12 mouse cellular contexts compared by ENCODE assay signal in the genomic region with DNA sequence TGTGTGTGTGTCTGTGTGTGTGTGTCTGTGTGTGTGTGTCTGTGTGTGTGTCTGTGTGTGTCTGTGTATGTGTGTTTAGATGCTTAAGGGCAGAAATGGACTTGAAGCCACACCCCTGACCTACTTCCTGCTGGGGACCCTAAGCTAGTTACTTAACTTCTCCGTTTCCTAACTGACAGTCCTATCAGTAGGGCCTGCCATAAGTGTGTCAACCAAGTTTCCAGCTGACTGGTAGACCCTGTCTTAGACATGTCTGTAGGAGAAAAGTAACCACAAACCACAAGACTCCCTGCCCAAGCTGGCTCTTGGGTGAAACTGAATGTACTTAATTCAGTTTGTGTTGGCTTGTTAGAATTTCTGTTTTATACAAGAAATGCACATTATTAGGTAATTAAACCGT. TPM values are rescaled to one million over a fixed set of nuclear protein-coding genes. Genes with fewer than 3 reads are reported as not detected.
A peak's percentile ranks its signal among the peaks of the same experiment; 100 is the strongest.
DNase-seq lines count a peak whose midpoint lies in the region; ATAC-seq and TF ChIP-seq lines count a peak whose summit lies in the region.
"Had no signal": no experiment of that assay in that cellular context is flagged by ENCODE, and none has a peak within 500 bp of the region (broad histone marks: within the 10 kb centered on the region; RNA-seq: fewer than 3 reads in every experiment).

No protein-coding gene starts in this region.

- no peak overlapping the region for H3K4me2 ChIP-seq in lung, postnatal 0 days (replicated peaks; ENCODE audit: low read depth, low read length)
- H3K4me2 ChIP-seq in liver, embryonic 15.5 days: no peak overlapping the region
- H3K4me2 ChIP-seq in hindbrain, embryonic 13.5 days: no peak overlapping the region
- H3K4me2 ChIP-seq: heart, embryonic 15.5 days; limb, embryonic 12.5 days; midbrain, embryonic 11.5 days had no signal

- CTCF ChIA-PET in Patski (lab: Charles Lee): no interaction called here

- H3K9ac ChIP-seq in lung, postnatal 0 days (replicated peaks; ENCODE audit: low read depth): no peak overlapping the region
- H3K9ac ChIP-seq in liver, embryonic 15.5 days: no peak overlapping the region
- no peak overlapping the region for H3K9ac ChIP-seq in hindbrain, embryonic 13.5 days
- H3K9ac ChIP-seq: heart, embryonic 15.5 days; limb, embryonic 12.5 days had no signal

- H3K36me3 ChIP-seq in lung, postnatal 0 days (ENCODE audit: insufficient read depth, low read length): no peaks in the 10 kb centered on the region
- H3K36me3 ChIP-seq in liver, embryonic 15.5 days (replicated peaks): no peaks in the 10 kb centered on the region
- no peaks in the 10 kb centered on the region for H3K36me3 ChIP-seq in hindbrain, embryonic 13.5 days
- H3K36me3 ChIP-seq: heart, embryonic 15.5 days; limb, embryonic 12.5 days had no signal

- no peaks in the 10 kb centered on the region for H3K4me1 ChIP-seq in lung, postnatal 0 days (ENCODE audit: insufficient read depth, low read depth, low read length)
- peaks cover 31% of the 10 kb centered on the region for H3K4me1 ChIP-seq in liver, embryonic 15.5 days (replicated peaks)
- H3K4me1 ChIP-seq in hindbrain, embryonic 13.5 days (replicated peaks): peaks cover 6% of the 10 kb centered on the region; the same call in 1 of the 2 replicates

- DNase-seq in lung, postnatal 0 days (ENCODE audit: low spot score): peak; percentile 25
- no peak for DNase-seq in lung, postnatal 10 days
- no peak for DNase-seq in Patski (ENCODE audit: low read depth, low spot score)
- DNase-seq in thymus, postnatal 10 days (ENCODE audit: low spot score in 2 of 2): peak; percentile 61 to 70
- no peak for DNase-seq in embryo, embryonic 9.5 days (ENCODE audit: extremely low spot score)
- no peak for DNase-seq in cerebellum, adult 11-12 months
- DNase-seq: cerebellum, adult 18-20 months had no signal

- TF ChIP-seq CTCF in lung, postnatal 0 days (IDR thresholded peaks at IDR 0.05): no peak
- no peak for TF ChIP-seq CTCF in Patski (IDR thresholded peaks at IDR 0.05)

- ATAC-seq in lung, postnatal 0 days: no peak
- peak; percentile 48 for ATAC-seq in Patski
- ATAC-seq in liver, embryonic 15.5 days (ENCODE audit: insufficient read depth): peak; percentile 55
- ATAC-seq in hindbrain, embryonic 13.5 days (ENCODE audit: low FRiP score): no peak

- in situ Hi-C loops in Patski (cut with MboI; ENCODE audit: low pct_unique_long_range_greater_than_20kb): no loop called here

- H3K27ac ChIP-seq in lung, postnatal 0 days (ENCODE audit: low read length): no peak overlapping the region
- H3K27ac ChIP-seq in liver, embryonic 15.5 days (replicated peaks): no peak overlapping the region
- H3K27ac ChIP-seq in hindbrain, embryonic 13.5 days: no peak overlapping the region
- H3K27ac ChIP-seq: heart, embryonic 15.5 days; limb, embryonic 12.5 days had no signal

- H3K9me3 ChIP-seq in lung, postnatal 0 days (ENCODE audit: low read length): no peaks in the 10 kb centered on the region
- H3K9me3 ChIP-seq in liver, embryonic 15.5 days (replicated peaks): no peaks in the 10 kb centered on the region
- no peaks in the 10 kb centered on the region for H3K9me3 ChIP-seq in hindbrain, embryonic 13.5 days
- H3K9me3 ChIP-seq: heart, embryonic 15.5 days; limb, embryonic 12.5 days had no signal

- no peaks in the 10 kb centered on the region for H3K27me3 ChIP-seq in lung, postnatal 0 days (replicated peaks; ENCODE audit: insufficient read depth, low read length)
- H3K27me3 ChIP-seq in Patski: peaks cover 11% of the 10 kb centered on the region
- no peaks in the 10 kb centered on the region for H3K27me3 ChIP-seq in liver, embryonic 15.5 days
- no peaks in the 10 kb centered on the region for H3K27me3 ChIP-seq in hindbrain, embryonic 13.5 days
- H3K27me3 ChIP-seq: heart, embryonic 15.5 days; limb, embryonic 12.5 days had no signal

- POLR2A ChIA-PET in Patski (lab: Charles Lee): no interaction called here

- no peak overlapping the region for H3K4me3 ChIP-seq in lung, postnatal 0 days (ENCODE audit: low read depth, low read length)
- no peak overlapping the region for H3K4me3 ChIP-seq in liver, embryonic 15.5 days (replicated peaks)
- no peak overlapping the region for H3K4me3 ChIP-seq in hindbrain, embryonic 13.5 days
- H3K4me3 ChIP-seq: heart, embryonic 15.5 days; limb, embryonic 12.5 days had no signal

- WGBS in lung, postnatal 0 days: 50% methylated on average over 2 of the region's 2 CpGs
- 16% methylated on average over 2 of the region's 2 CpGs for WGBS in liver, embryonic 15.5 days (ENCODE audit: insufficient replicate concordance)
- 75% methylated on average over 2 of the region's 2 CpGs for WGBS in hindbrain, embryonic 13.5 days

- TF ChIP-seq EP300 in lung, postnatal 0 days (IDR thresholded peaks at IDR 0.05): no peak

RNA-seq across cellular contexts. Expression of a gene that starts 1.1 kb away (rescaled TPM):
- polyA plus RNA-seq in lung, postnatal 0 days (2015; fragmentation: Nextera tagmentation; extraction: Ambion mirVana): 0.20 and 0.56 TPM in 2 replicates
- polyA plus RNA-seq in Patski (2021): not detected
- polyA plus RNA-seq in liver, embryonic 15.5 days (2015; fragmentation: Nextera tagmentation; extraction: Ambion mirVana): 2.1 and 2.3 TPM in 2 replicates
- 4.4 and 4.8 TPM in 2 replicates for polyA plus RNA-seq in hindbrain, embryonic 13.5 days (2015; fragmentation: Nextera tagmentation; extraction: Ambion mirVana)
- polyA plus RNA-seq: limb, embryonic 12.5 days had no signal

RNA-seq across cellular contexts. Expression of a gene that starts 25.7 kb away (rescaled TPM):
- polyA plus RNA-seq in lung, postnatal 0 days (2015; fragmentation: Nextera tagmentation; extraction: Ambion mirVana): not detected in 2 replicates
- polyA plus RNA-seq in Patski (2021): not detected
- 0.02 TPM in 1 of 2 replicates, not detected in the other for polyA plus RNA-seq in liver, embryonic 15.5 days (2015; fragmentation: Nextera tagmentation; extraction: Ambion mirVana)
- 8.3 and 9.8 TPM in 2 replicates for polyA plus RNA-seq in hindbrain, embryonic 13.5 days (2015; fragmentation: Nextera tagmentation; extraction: Ambion mirVana)
- polyA plus RNA-seq: heart, embryonic 15.5 days; limb, embryonic 12.5 days had no signal

Comparison
In these comparisons a context has a peak if more than half of its experiments do, and no peak if none do; other contexts are left out.
1. DNase-seq: peak in lung, postnatal 0 days (single experiment) and thymus, postnatal 10 days (2 of 2); none in lung, postnatal 10 days (single experiment), Patski (single experiment), embryo, embryonic 9.5 days (single experiment) and cerebellum, adult 11-12 months (single experiment).
2. ATAC-seq: peak in Patski (single experiment) and liver, embryonic 15.5 days (single experiment); none in lung, postnatal 0 days (single experiment) and hindbrain, embryonic 13.5 days (single experiment).